Mouse (Mus musculus) thymus, adult 2 months (tissue): ENCODE measurements around the gene Rims3.

Experiments used
- CTCF ChIP-seq: fragments of 200-500 bp; IDR thresholded peaks from 2 replicates; pipeline ENCODE4 v1.5.1; 2012; ENCODE audit warnings: mild to moderate bottlenecking, control low read depth, low read length, moderate library complexity, borderline replicate concordance; ENCODE audit not compliant: control insufficient read depth, poor library complexity, insufficient read depth; ENCODE audit errors: extremely low read depth
- POLR2A ChIP-seq: fragments of 200-500 bp; IDR thresholded peaks from 2 replicates; pipeline ENCODE4 v1.6.1; 2012; ENCODE audit warnings: mild to moderate bottlenecking, low read length, control low read depth, moderate library complexity; ENCODE audit not compliant: control insufficient read depth, poor library complexity, insufficient read depth; ENCODE audit errors: extremely low read depth

- no peak for TF ChIP-seq POLR2A
- no peak for TF ChIP-seq CTCF
Measured at GRCm38 (mm10) chr4:120815622-120816334, 38.8 kb upstream of the Rims3 start.
